Mouse (Mus musculus): ENCODE data around the gene Gpt2.

GRCm38 (mm10) chr8:85506620-85507019 lies 14.2 kb downstream of the Gpt2 start:
- TF ChIP-seq POLR2A (IDR thresholded peaks at IDR 0.05; ENCODE audit: low read depth, low read length) (no peak), CTCF (IDR thresholded peaks at IDR 0.05; ENCODE audit: extremely low read depth, insufficient read depth, insufficient read length, insufficient replicate concordance) (no peak)
